Mouse (Mus musculus): Measurements from ENCODE around the gene Rbp7. TPM values are rescaled to one million over a fixed set of nuclear protein-coding genes. Genes with fewer than 3 reads are reported as not detected.

Rbp7 gene
- not detected for total RNA-seq (2023)

DNA sequence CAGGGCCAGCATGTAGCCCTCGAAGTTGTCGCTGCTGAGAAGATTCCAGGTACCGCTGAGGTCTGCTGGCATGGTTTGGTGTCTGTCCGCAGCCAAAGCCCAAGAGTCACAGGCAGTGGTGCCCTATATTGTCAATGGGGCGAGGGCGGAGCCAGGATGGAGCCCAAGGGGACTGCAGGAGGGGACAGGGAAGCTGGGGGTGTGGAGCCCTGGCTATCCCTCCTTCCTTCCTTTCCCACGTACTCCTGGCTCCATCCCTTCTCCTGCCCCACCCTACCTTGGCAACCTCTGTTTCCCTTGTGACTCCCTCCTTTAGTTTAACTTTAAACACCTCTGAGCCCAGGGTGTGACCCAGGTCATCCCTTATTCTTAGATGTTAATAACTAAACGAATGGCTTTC is at the start of gene Rbp7:
TSS of gene Rbp7 (minus strand) at position 100 of the 400 bp plus-strand sequence.

DNA sequence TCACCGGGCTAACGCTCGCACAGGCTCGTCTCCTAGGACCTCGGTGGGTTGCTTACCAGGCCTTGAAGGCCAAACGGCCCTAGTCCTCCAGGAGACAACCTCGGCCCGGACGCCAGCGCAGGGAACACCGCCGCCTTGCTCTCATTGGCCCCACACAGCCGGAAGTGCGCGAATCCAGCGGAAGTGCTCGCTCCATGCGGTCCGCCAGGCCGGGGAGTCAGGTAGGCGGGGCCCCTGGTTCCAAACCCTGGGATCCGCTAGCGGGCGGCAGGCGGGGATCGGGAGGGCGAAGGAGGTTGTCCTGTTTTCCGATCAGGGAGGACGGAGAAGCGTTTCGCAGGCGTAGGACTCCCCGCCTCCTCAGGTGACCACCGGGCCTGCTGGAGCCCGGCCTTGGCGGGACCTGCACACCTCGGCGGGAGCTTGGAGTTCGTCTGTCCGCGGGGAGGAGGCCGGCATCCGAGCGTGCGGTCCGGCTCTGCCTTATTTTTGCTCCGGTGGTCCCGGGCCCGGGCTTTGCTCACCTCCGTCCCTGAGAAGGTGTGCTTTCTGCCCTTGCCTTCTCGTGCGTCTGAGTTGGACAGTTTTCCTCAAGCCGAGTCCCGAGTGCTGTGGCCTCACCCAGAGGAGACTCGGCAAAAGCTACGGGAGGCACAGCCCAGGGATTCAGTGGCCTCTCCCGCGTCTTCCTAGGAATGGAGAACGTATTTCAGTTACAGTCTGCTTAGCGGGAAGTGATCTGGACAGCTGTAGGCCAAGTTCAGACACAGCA is 30.5 kb upstream of the Rbp7 start, which contains the start of the genes Nmnat1 and Lzic:
TSS of gene Nmnat1 (minus strand) at position 150 of the 772 bp plus-strand sequence.
TSS of gene Lzic (plus strand) at position 177 of the 772 bp plus-strand sequence.

GRCm38 (mm10) chr4:149477078-149477477 is 22.3 kb upstream of the Rbp7 start, which contains the start of gene Tmem274:
Tmem274 (plus strand) TSS chr4:149477378.

DNA sequence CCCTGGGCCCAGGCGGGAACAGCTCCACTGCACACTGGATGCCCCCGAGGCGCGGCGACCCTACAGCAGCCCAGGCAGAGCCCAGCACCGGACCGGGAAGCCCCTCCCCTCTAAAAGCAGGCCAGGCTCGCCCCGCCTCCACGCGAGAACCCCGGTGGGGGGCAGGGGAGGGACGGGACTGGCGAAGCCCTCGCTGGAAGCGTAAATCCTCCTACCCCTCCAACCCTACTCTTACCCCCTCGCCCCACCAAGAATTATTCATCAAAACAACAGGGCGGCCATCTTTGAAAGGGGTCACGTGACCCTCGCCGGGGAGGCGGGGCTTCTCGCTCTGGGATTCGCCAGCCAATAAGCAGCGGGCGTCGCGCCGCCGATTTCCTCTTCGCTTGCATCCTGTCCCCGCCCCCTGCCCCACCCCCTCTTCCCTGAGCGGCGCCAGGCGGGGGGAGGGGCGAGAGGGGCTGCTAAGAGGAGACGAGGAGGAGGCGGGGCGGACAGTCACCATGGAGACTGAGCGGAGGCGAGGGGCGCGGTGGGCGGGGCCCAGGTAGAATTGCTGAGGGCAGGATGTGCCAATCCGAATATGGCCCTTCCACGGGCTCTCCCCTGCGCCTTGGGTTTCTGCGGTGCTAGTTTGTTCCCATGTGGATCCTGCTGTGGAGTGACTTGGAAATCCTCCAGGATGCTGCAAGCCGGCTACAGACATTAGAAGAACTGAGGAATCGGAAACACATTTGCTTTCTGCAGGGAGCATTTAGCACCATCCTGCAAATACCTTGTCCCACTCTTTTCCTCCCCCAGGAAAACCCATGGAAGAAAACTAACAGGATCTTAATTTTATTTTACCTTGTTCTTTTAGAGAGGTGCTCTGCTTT is 28.2 kb downstream of the Rbp7 start, which contains the start of gene Ube4b:
TSS of gene Ube4b (minus strand) at position 425 of the 875 bp plus-strand sequence.

Other genes with a start within 250 kb of the Rbp7 start
- 10 to 100 TPM; 53.6 to 56.7 TPM for gene Kif1b, start 147.3 kb downstream of the Rbp7 start, total RNA-seq (2023)
- 10 to 100 TPM; 36.6 to 50.9 TPM for gene Ube4b, start 28.2 kb downstream of the Rbp7 start, total RNA-seq (2023)
- gene Tmem274, start 22.4 kb upstream of the Rbp7 start, total RNA-seq (2023): not detected
- gene Nmnat1, start 30.2 kb upstream of the Rbp7 start, total RNA-seq (2023): 1 to 10 TPM; 1.8 to 2.8 TPM
- 10 to 100 TPM; 12.4 to 23.4 TPM for gene Lzic, start 30.3 kb upstream of the Rbp7 start, total RNA-seq (2023)
- 10 to 100 TPM in 1 of 2 experiments, 1 to 10 TPM in 1; 9.0 to 13.2 TPM for gene Ctnnbip1, start 63.3 kb upstream of the Rbp7 start, total RNA-seq (2023)
- 1 to 10 TPM; 1.3 to 1.5 TPM for gene Clstn1, start 131.5 kb upstream of the Rbp7 start, total RNA-seq (2023)
- 100 to 1,000 TPM; 164 to 208 TPM for gene Pik3cd, start 247.6 kb upstream of the Rbp7 start, total RNA-seq (2023)